Mouse (Mus musculus) ZHBTc4 (cell line): ENCODE measurements around the gene Ccdc158.
A peak's percentile ranks its signal among the peaks of the same experiment; 100 is the strongest.

ENCODE experiments used
- DNase-seq: peaks from one replicate; pipeline ENCODE4 v3.0.0-alpha.2; 2011; ENCODE audit warnings: low read depth, low spot score

Gene Ccdc158

GRCm38 (mm10) chr5:92688124-92688523, 13.1 kb upstream of the Ccdc158 start:
- no peak for DNase-seq

GRCm38 (mm10) chr5:92684715-92685460, 9.8 kb upstream of the Ccdc158 start:
- no peak for DNase-seq

DNA sequence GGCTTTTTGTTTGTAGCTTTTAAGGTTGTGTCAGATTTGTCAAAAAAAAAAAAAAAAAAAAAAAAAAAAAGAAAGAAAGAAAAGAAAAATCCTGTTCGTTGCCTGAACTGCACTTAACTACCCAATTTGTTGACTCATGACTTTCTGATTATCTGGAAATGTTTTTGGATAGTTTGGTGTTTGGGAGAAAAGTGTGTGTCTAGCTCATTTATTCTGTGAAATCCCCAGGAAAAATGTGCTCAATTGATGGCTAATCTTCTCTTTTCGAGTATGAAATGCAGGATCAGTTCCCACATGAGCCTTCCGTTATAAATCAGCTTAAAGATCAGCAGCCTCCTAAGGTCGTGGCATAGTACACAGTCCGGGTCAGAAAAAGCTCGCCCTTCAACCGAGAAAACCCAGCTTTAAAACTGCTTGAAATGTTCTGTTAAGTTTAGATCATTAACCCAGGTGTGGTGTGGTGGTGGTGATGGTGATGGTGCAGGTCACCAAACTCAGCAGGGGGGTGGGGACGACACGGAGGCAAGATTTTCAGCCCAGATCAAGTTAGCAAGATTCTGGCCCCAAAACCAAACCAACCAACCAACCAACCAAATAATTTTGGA, 8.9 kb upstream of the Ccdc158 start:
- DNase-seq, result no peak

- peak; percentile 88 for DNase-seq
These were observed 8.3 kb upstream of the Ccdc158 start, which contains the start of gene Shroom3 for GRCm38 (mm10) chr5:92683351-92683807. Gene Shroom3 (plus strand): TSS chr5:92683435.

DNA sequence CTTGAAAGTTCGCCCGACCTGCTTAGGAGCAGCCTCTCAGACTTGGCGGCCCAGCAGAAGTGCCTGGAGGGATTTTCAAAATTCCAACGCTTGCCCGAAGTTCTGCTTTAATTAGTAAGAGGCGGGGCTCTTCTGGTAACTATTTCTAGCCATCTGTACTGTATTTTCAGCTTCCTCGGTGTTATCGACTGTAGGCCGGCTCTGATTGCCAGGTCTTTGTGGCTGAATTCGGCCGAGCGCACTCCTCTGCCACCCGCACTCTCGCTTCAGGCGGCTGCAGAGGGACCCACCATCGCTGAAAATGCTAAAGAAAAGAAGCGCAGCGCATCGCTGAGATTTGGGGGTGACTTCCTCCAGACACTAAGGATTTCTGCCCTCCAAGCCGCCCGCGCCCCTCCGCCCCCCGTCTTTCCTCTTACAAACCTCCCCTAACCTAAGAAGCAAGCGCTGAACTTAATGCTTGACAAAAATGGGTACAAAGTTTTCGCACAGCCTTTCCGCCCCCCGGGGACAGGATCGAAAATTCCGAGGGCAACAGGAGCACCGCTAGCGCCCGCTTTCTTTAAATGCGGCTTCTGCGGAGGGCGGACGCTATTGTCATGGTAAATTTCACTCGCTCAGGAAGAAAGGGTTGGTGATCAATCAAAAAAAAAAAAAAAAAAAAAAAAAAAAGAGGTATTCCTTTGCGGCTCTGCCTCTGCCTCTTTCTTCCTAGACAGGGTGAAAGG, 7.7 kb upstream of the Ccdc158 start:
- peak; percentile 86 for DNase-seq

DNA sequence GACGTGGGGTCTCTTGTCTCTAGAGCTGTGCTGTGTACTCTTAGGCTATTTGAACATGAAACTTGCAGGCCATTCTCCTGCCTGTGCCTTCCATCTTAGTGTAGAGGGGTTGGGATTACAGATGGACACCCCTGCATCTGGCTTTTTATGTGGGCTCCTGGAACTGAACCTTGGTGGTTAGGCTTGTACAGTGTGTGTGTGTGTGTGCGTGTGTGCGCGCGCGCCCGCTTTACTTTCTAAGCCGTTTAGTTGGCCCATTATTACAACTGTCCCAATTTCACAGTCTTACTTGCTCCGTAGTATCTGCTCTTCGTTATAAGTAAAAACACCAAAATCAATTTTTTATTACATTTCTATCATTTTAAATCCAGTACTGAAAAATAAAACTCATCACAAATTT, 6.8 kb upstream of the Ccdc158 start:
- DNase-seq, result no peak

GRCm38 (mm10) chr5:92679441-92679840, 4.4 kb upstream of the Ccdc158 start:
- peak; percentile 68 for DNase-seq

GRCm38 (mm10) chr5:92675574-92675920, 476 bp upstream of the Ccdc158 start:
- no peak for DNase-seq

DNA sequence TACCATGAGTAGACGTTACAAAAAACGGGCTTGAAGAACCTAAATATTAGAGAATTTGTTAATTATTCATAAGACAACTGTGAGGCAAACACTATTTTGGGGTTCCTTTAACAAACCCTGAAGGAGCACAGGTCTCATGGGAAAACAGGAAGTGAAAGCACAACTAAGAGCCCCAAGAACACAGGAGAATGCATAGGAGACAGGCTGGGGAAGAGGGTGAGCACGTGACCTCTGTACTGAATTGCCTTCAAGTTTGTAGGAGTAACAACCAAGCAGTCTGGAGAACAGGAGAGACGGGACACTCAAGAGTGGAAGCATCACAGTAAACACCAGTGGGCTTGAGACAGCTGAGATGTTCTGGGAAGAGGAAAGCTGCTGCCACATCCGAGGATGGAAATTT, 8.2 kb downstream of the Ccdc158 start:
- no peak for DNase-seq

DNA sequence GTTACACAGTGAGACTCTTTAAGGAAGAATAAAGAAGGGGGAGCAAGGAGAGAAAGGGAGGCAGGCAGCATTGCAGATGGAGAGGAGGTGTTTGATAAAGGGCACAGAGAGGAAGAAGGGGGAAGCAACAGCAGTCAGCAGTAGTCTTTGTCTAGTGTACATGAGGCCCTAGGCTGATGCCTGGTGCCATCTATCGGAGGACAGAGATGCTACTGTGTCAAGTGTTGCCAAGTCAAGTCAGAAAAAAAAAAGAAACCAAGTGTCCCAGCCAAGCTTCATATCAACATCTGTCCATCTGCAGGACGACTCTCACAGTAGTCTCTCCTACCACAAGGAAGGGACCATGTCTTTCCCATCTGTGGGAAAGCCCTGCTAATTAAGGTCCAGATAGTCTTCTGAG, 10.8 kb downstream of the Ccdc158 start:
- DNase-seq, result no peak

- DNase-seq, result peak; percentile 43
These were observed 18.8 kb downstream of the Ccdc158 start for GRCm38 (mm10) chr5:92656256-92656655.

DNA sequence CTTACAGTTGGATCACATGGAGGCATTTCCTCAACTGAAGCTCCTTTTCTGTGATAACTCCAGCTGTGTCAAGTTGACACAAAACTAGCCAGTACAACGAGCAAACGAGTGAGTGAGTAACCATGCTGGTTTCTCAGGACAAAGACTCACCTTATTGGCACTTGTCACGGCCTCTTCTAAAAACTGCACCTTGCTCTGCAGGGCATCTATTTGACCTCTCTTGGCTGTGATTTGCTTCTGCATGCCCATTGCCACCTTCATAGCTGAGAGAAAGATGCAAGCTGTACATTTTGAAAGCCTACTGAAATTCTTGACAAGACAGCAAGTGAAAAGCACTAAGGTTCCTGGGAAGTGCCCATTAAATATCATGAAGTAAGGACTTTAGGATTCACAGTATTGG, 34.2 kb downstream of the Ccdc158 start:
- DNase-seq, result no peak

DNA sequence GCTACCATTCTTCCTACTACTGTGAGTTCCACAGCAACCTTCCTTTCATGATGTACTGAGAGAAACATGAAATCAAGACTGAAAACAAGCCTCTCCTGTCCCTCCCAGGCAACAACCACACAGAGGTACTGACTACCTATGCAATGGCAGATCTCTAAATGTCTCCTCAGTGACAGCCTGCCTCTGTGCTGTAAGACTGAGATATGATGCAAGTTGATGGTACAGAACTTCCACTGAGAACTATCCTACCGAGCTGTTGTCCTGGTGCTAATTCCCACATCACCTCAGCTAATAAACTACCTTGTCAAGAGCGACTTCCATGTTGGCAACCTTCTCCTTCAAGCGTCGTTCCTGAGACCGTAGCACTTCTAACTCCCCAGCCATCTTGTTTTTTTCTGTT, 39.2 kb downstream of the Ccdc158 start:
- DNase-seq, result no peak

GRCm38 (mm10) chr5:92634916-92635315, 40.2 kb downstream of the Ccdc158 start:
- no peak for DNase-seq

DNA sequence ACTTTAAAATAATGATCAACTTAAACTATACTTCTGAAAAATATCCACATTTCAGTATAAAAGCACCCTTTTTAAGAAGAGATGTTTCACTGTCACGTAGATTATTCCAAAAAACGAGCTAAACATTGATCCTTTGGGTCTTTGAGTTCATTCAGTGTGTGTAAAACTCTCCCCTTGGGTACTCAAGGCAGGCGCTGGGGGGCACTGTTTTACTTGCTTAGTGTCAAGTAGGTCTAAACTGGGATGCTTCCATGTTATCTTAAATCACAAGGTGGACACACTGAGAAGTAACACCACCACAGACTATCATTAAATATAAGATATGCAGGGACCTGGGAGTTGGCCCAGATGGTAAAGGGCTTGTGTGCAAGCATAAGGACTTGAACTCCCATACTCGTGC, 41.5 kb downstream of the Ccdc158 start:
- peak; percentile 37 for DNase-seq

DNA sequence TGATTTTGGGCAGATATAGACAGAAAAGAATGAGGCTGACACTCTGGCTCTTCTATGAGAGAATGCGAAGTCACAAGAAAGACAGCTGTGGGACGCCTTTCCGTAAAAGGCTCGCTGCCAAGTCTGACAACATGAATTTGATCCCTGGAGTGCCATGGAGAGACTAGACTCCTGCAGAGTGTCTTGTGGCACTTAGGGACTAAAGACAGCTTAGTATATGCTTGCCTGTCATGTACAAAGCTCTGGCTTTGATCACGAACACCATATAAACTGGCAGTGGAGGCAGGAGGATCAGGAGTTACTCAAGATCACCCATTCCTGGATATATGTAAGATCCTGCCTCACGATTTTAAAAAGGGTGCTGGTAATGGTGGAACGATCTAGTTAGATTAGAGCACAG, 47.2 kb downstream of the Ccdc158 start:
- DNase-seq, result no peak

DNA sequence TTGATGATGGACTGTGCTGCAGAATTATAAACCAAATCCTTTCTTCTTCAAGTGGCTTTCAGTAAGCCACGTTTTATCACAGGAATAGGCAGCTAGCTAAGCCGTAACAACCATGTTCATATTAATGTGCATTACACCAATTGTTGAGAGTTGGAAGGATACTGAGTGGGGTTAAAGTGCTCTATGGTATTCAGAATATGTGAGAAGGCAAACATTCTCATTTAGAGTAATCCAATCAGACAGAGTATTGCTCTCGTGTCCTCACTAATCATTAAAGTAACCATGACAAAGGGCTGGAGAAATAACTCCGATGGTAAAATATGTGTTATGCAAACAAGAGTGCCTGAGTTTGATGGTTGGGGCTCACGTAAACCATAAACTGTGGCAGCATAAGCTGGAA, 53.2 kb downstream of the Ccdc158 start:
- DNase-seq, result no peak

- DNase-seq, result no peak
These were observed 62.3 kb downstream of the Ccdc158 start for GRCm38 (mm10) chr5:92612756-92613155.

DNA sequence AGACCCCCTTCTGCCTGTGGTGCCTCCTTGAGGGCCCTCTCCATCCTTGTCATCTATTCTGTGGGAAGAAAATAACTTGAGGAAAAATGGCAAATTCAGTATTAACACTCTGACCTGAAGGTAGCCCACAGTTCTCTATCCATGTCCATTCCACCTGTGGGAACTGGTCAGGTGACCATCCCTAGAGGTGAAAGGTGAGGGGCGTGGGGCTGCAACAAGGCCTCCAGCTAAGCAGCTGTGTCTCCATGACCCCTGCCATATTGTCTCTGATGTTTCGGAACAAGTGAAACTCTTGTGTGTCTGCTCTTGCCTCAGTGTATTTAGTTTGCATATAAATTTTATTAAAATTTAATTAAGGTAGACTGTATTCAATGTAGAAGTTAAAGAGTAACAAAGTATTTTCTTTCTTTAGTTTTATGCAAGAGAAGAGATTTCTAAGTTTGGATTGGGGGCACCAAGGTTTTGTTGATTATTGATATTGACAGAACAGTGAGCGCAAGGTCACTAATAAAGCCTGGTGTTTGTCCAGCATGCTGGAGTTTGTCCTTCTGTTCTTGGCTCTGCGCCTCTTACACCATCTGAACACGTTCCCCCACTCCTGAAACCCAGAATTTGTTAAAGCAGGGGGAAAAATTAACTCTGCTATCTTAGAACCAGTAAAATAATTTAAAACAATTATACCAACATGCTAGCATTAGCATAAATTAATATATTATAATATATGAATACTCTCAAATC, 67.4 kb downstream of the Ccdc158 start:
- DNase-seq, result no peak

DNA sequence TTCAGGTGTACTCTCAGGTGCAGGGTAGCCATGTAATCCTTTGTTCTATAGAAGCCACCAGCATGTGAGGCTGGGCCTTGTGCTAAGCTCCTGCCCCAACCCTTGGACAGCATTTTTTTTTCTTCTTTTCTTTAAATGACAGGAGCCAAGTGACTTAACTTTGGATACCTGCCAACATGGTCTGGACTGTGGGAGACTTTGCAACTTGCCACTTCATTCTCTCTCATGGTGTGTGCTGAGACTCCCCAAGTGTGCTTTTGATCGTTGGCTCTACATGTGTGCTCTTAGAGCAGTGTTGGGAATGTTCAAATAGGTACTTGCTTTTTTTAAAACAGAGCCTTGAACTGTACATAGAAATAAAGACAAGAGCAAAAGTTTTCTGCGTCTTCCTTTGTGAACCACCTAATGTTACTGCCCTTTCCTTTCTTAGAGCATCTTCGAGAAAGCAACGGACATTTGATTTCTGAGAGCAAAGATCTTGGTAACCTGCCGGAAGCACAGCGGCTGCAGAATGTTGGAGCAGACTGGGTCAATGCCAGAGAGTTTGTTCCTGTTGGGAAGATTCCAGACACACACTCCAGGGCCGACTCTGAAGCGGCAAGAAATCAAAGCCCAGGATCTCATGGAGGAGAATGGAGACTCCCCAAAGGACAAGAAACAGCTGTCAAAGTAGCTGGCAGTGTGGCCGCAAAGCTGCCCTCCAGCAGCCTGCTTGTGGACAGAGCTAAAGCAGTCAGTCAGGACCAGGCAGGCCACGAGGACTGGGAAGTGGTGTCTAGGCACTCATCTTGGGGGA, 70.4 kb downstream of the Ccdc158 start:
- DNase-seq, result no peak
